Mouse (Mus musculus) hindbrain, embryonic 11.5 days (tissue): Measurements from ENCODE around the gene Hlx. TPM values are rescaled to one million over a fixed set of nuclear protein-coding genes. Genes with fewer than 3 reads are reported as not detected.

ENCODE experiments used
- ATAC-seq: fragments of 200-750 bp; cut with Nextera tagmentation; 2 replicates; pipeline ENCODE4 v1.8.0; 2017; ENCODE audit warnings: mild to moderate bottlenecking, moderate TSS enrichment, moderate library complexity; ENCODE audit not compliant: low FRiP score
- DNase-seq: peaks from one replicate; pipeline ENCODE4 v3.0.0-alpha.2; 2015; ENCODE audit warnings: low spot score
- H3K27ac ChIP-seq: fragments of 300-500 bp; sonication (generic); 2 replicates; pipeline ENCODE4 v1.5.1; 2014; ENCODE audit warnings: mild to moderate bottlenecking, low read depth, low read length
- H3K27me3 ChIP-seq: fragments of 300-500 bp; sonication (generic); 2 replicates; pipeline ENCODE4 v1.6.1; 2014; ENCODE audit warnings: mild to moderate bottlenecking, low read length, moderate library complexity, mixed read lengths; ENCODE audit not compliant: control insufficient read depth, insufficient read depth
- H3K36me3 ChIP-seq: fragments of 300-500 bp; sonication (generic); 2 replicates; pipeline ENCODE4 v1.6.1; 2014; ENCODE audit warnings: mild to moderate bottlenecking, low read length, moderate library complexity, mixed read lengths; ENCODE audit not compliant: control insufficient read depth, insufficient read depth
- H3K4me1 ChIP-seq: fragments of 300-500 bp; sonication (generic); replicated peaks from 2 replicates; pipeline ENCODE4 v1.6.1; 2014; ENCODE audit warnings: low read length, mixed read lengths; ENCODE audit not compliant: control insufficient read depth, insufficient read depth
- H3K4me2 ChIP-seq: fragments of 300-500 bp; sonication (generic); replicated peaks from 2 replicates; pipeline ENCODE4 v1.6.1; 2014; ENCODE audit warnings: mild to moderate bottlenecking, low read depth, low read length
- H3K4me3 ChIP-seq: fragments of 300-500 bp; sonication (generic); 2 replicates; pipeline ENCODE4 v1.5.1; 2014; ENCODE audit warnings: low read depth, low read length
- H3K9ac ChIP-seq: fragments of 300-500 bp; sonication (generic); 2 replicates; pipeline ENCODE4 v1.6.1; 2014; ENCODE audit warnings: low read depth, low read length
- H3K9me3 ChIP-seq: fragments of 300-500 bp; sonication (generic); 2 replicates; pipeline ENCODE4 v1.6.1; 2016; ENCODE audit warnings: low read length; ENCODE audit not compliant: control insufficient read depth
- WGBS: fragments of 180-500 bp; shearing (Covaris S2); extraction: QIAGEN DNeasy Blood & Tissue Kit; methylation state at CpG from one replicate; pipeline ENCODE4 v1.1.7; 2014; 5-methylcytosine and 5-hydroxymethylcytosine counted together
- polyA plus RNA-seq: library from polyadenylated mRNA; unstranded; fragments of >200 nt; fragmentation: Nextera tagmentation; extraction: Ambion mirVana; gene quantifications from 2 replicates; pipeline ENCODE4 v1.2.1, GENCODE M21; 2014

Gene Hlx
- polyA plus RNA-seq, 1 experiment from 2014 or later = 3.9 TPM

DNA sequence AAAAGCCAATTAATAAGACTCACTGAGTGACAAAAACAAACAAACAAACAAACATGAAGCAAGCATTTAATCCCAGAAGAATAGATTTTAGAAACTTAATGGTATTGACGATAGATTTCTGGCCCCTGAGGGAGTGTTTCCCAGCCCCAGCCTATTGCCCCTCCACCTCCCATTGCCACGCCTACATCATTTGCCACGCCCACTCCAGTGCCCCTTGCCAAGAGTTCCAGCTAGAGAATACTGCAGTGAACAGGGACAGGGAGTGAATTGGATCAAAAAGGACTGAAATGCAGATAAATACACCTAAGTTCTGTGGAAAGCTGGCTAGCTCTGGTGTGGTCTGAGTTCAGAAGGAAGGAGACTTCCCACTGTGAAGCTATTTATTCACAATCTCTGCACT is 31.4 kb upstream of the Hlx start:
- no peaks in the 10 kb centered on the region for H3K4me1 ChIP-seq
- 38% methylated on average over 3 of the region's 3 CpGs for WGBS

GRCm38 (mm10) chr1:184762941-184763340 is 30.5 kb upstream of the Hlx start:
- 74% methylated on average over 5 of the region's 5 CpGs for WGBS
- no peak overlapping the region for H3K4me2 ChIP-seq
- no peaks in the 10 kb centered on the region for H3K36me3 ChIP-seq
- no peak overlapping the region for H3K9ac ChIP-seq
- DNase-seq (no peak), ATAC-seq (no peak)
- H3K27me3 ChIP-seq = no peaks in the 10 kb centered on the region
- H3K4me3 ChIP-seq = no peak overlapping the region
- H3K27ac ChIP-seq = no peak overlapping the region
- H3K4me1 ChIP-seq = no peaks in the 10 kb centered on the region
- no peaks in the 10 kb centered on the region for H3K9me3 ChIP-seq

More for the DNA sequence above, 31.4 kb upstream of the Hlx start:
- ATAC-seq (no peak), DNase-seq (no peak)
- H3K27ac ChIP-seq = no peak overlapping the region
- no peaks in the 10 kb centered on the region for H3K36me3 ChIP-seq
- no peaks in the 10 kb centered on the region for H3K27me3 ChIP-seq
- no peak overlapping the region for H3K4me2 ChIP-seq
- no peak overlapping the region for H3K9ac ChIP-seq
- no peak overlapping the region for H3K4me3 ChIP-seq
- no peaks in the 10 kb centered on the region for H3K9me3 ChIP-seq

DNA sequence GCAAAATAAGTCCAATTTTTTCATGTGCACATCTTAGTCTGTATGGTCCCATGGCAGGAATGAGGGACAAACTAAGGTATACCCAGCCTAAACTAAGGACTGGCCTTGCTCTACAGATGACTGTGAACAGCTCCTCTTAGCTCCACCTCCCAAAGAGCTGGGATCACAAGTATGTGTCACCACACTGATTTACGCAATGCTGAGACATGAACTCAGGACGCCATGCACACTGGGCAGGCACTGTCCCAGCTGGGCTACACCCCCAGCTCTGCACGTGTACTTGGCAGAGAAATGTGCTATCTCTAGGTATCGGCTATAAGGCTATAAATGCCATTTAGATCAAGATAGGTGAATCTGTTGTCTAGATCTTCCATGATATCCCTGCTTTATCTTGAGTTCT is 29.6 kb upstream of the Hlx start:
- no peak overlapping the region for H3K27ac ChIP-seq
- no peak overlapping the region for H3K9ac ChIP-seq
- no peak overlapping the region for H3K4me2 ChIP-seq
- no peaks in the 10 kb centered on the region for H3K9me3 ChIP-seq
- DNase-seq (no peak), ATAC-seq (no peak)
- no peaks in the 10 kb centered on the region for H3K27me3 ChIP-seq
- no peak overlapping the region for H3K4me3 ChIP-seq
- WGBS = 84% methylated on average over 4 of the region's 4 CpGs
- no peaks in the 10 kb centered on the region for H3K4me1 ChIP-seq
- no peaks in the 10 kb centered on the region for H3K36me3 ChIP-seq

DNA sequence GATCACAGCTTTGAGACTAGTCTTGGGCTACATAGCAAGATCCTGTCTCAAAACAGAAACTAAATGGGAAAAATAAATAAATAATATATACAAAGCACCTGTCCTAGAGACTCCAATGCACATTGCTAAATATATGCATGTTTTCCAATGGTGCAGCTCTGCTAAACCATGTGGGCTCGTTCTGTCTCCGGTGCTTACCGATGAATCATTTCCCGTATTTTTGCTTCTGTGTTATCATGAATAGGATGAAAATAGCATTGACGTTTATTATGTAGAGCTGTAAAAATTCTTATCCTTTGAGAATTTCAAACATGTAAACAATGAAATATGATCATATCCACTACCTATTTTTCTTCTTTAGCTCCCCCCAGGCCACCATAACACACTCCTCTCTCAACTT is 20.3 kb upstream of the Hlx start:
- WGBS = 94% methylated on average over 5 of the region's 5 CpGs
- DNase-seq = no peak
- H3K9ac ChIP-seq = no peak overlapping the region
- no peak overlapping the region for H3K4me3 ChIP-seq
- H3K9me3 ChIP-seq = no peaks in the 10 kb centered on the region
- no peak for ATAC-seq
- 0 out of 2 replicates have a peak, but pooled peaks cover 3% of the 10 kb centered on the region for H3K4me1 ChIP-seq
- H3K4me2 ChIP-seq = no peak overlapping the region
- no peak overlapping the region for H3K27ac ChIP-seq
- no peaks in the 10 kb centered on the region for H3K36me3 ChIP-seq
- no peaks in the 10 kb centered on the region for H3K27me3 ChIP-seq

- ATAC-seq = no peak
- no peaks in the 10 kb centered on the region for H3K9me3 ChIP-seq
- no peak overlapping the region for H3K4me2 ChIP-seq
- no peaks in the 10 kb centered on the region for H3K4me1 ChIP-seq
- no peak overlapping the region for H3K4me3 ChIP-seq
- no peak overlapping the region for H3K27ac ChIP-seq
- no peak overlapping the region for H3K9ac ChIP-seq
- no peaks in the 10 kb centered on the region for H3K27me3 ChIP-seq
- no peak for DNase-seq
- 88% methylated on average over 11 of the region's 11 CpGs for WGBS
- no peaks in the 10 kb centered on the region for H3K36me3 ChIP-seq
These were observed 17.8 kb upstream of the Hlx start for GRCm38 (mm10) chr1:184750114-184750664.

DNA sequence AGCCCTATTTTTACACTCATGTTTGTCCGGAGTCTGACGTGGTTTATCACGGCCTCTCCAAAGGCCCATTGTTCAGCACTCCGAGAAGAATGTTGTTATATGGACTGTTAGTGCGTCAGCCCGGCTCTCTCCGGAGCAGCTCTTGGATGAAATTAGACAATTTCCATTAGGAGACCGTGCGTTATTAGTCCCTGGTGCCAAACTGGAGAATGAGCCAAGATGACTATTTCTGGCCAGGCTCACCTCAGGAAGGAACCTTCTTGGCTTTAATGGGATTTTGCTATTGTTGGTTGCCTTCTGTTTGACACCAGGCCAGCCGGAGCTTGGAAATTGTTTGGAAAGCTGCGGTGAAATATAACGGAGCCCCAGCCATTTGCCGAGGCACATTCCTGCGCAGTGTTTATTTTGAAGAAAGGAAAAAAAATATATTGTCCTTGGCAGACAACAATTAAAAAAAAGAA is 16.3 kb upstream of the Hlx start:
- Histone ChIP-seq H3K36me3 (no peaks in the 10 kb centered on the region), H3K27ac (no peak overlapping the region), H3K4me2 (no peak overlapping the region), H3K27me3 (no peaks in the 10 kb centered on the region), H3K9ac (no peak overlapping the region), H3K4me1 (no peaks in the 10 kb centered on the region), H3K9me3 (no peaks in the 10 kb centered on the region), H3K4me3 (no peak overlapping the region)
- ATAC-seq (no peak), DNase-seq (no peak)
- WGBS = 70% methylated on average over 14 of the region's 14 CpGs

- Histone ChIP-seq H3K27me3 (peaks cover 47% of the 10 kb centered on the region), H3K27ac (no peak overlapping the region), H3K4me1 (no peaks in the 10 kb centered on the region), H3K4me3 (no peak overlapping the region), H3K9ac (no peak overlapping the region), H3K36me3 (no peaks in the 10 kb centered on the region), H3K9me3 (no peaks in the 10 kb centered on the region), H3K4me2 (no peak overlapping the region)
- ATAC-seq (no peak), DNase-seq (peak; percentile 67)
- WGBS = 4% methylated on average over 14 of the region's 14 CpGs
These were observed 5.6 kb upstream of the Hlx start for GRCm38 (mm10) chr1:184737876-184738479.

DNA sequence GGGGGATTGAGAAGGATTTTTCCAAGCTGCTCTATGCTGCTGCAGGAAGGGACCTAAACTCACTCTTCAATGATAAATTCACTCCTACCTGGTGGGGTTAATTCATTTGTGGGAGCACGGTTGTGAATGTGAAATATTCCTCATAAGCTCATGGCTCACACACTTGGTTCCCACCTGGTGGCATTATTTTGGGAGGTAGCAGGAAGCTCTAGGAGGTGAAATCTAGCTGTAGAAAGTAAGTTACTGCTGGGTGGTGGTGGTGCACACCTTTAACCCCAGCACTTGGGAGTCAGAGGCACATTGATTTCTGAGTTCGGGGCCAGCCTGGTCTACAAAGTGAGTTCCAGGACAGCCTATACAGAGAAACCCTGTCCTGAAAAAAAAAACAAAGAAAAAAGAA is 4.8 kb upstream of the Hlx start:
- no peaks in the 10 kb centered on the region for H3K9me3 ChIP-seq
- 0 out of 2 replicates have a peak, but pooled peaks cover 2% of the 10 kb centered on the region for H3K4me1 ChIP-seq
- no peak overlapping the region for H3K4me2 ChIP-seq
- ATAC-seq (no peak), DNase-seq (no peak)
- no peak overlapping the region for H3K27ac ChIP-seq
- H3K36me3 ChIP-seq = no peaks in the 10 kb centered on the region
- no peak overlapping the region for H3K4me3 ChIP-seq
- H3K27me3 ChIP-seq = peaks cover 52% of the 10 kb centered on the region
- WGBS = 33% methylated on average over 2 of the region's 2 CpGs
- H3K9ac ChIP-seq = no peak overlapping the region

DNA sequence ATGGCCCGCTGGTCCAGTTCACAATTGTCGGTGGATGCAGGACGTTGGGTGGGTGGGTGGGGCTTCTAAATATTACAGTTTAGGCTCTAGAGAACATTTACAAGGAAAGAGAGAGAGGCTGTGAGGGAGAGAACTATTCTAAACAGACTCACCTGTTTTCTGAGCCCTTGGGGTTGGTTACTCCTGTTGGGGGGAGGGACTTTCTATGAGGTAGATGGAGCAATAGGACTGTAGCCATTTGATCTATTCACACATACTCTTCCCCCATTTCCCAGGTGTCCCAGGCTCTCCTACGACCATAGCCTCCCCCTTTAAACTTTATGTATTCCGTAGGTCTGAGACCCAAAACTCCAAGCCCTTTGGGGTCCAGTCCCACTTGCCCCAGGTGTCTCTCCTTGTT is 3.8 kb upstream of the Hlx start:
- no peaks in the 10 kb centered on the region for H3K36me3 ChIP-seq
- peaks cover 58% of the 10 kb centered on the region for H3K27me3 ChIP-seq
- WGBS = 6% methylated on average over 5 of the region's 5 CpGs
- H3K9me3 ChIP-seq = no peaks in the 10 kb centered on the region
- DNase-seq (no peak), ATAC-seq (no peak)
- H3K4me2 ChIP-seq = no peak overlapping the region
- no peak overlapping the region for H3K27ac ChIP-seq
- H3K9ac ChIP-seq = no peak overlapping the region
- peaks cover 10% of the 10 kb centered on the region; the same call in 1 of the 2 replicates for H3K4me1 ChIP-seq
- no peak overlapping the region for H3K4me3 ChIP-seq
